Mouse (Mus musculus) bone marrow macrophage, adult 2 months (primary cell): Measurements from ENCODE around the gene Mindy4.

Experiments used
- CTCF ChIP-seq: IDR thresholded peaks from 2 replicates; pipeline ENCODE4 v1.5.1; 2012; ENCODE audit warnings: low read depth, mild to moderate bottlenecking, low read length, moderate library complexity
- POLR2A ChIP-seq: IDR thresholded peaks from 2 replicates; pipeline ENCODE4 v1.6.1; 2012; ENCODE audit warnings: mild to moderate bottlenecking, low read depth, low read length, borderline replicate concordance

DNA sequence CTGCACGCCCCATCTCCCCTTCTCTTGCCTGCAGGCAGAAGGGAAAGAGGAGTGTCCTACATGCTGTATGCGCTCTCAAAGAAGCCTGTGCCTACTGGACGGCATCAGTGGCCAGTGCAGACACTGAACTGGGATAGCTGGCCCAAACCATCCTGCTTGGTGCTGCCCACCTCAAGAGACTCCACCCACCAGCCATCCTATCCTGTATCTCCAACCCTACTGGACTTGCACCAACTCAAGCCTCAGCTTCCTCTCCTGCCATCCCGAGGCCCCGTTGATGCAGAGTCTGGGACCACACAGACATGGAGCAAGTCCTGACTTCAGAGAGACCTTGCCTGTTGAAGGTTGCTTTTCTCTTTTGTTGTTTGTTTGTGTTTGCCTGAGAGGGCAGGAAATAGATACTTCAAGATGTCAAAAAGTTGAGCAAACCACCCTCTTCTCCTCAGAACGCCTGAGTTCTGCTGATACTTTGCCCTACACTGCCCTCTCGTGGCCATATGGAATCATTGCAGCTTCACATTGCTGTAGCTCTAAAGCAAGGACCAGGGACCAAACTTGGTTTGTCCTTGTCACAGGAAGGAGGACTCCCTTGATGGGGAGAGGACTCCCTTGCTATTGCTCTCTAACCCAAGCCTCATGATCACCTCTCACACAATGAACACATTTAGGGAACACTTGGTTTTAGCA is 36.3 kb upstream of the Mindy4 start:
- peak; percentile 66 for TF ChIP-seq CTCF
- no peak for TF ChIP-seq POLR2A
